ENCODE assay signal across 13 mouse cellular contexts in genomic region chr6:71396761-71397160, GRCm38 (mm10). TPM values are rescaled to one million over a fixed set of nuclear protein-coding genes. Genes with fewer than 3 reads are reported as not detected.
"Had no signal": no experiment of that assay in that cellular context is flagged by ENCODE, and none has a peak within 500 bp of the region (broad histone marks: within the 10 kb centered on the region; RNA-seq: fewer than 3 reads in every experiment).

No protein-coding gene starts in this region.

- H3K27me3 ChIP-seq: limb, embryonic 12.5 days; liver, embryonic 13.5 days; lung, embryonic 15.5 days; midbrain, embryonic 13.5 days; neural tube, embryonic 15.5 days had no signal

- H3K4me3 ChIP-seq: limb, embryonic 12.5 days; liver, embryonic 13.5 days; lung, embryonic 15.5 days; midbrain, embryonic 13.5 days; myocyte; neural tube, embryonic 15.5 days had no signal

- H3K9me3 ChIP-seq: limb, embryonic 12.5 days; liver, embryonic 13.5 days; lung, embryonic 15.5 days; midbrain, embryonic 13.5 days; neural tube, embryonic 15.5 days had no signal

- ATAC-seq: liver, postnatal 0 days; midbrain, embryonic 13.5 days had no signal

- H3K27ac ChIP-seq: kidney, postnatal 0 days; limb, embryonic 12.5 days; liver, embryonic 13.5 days; lung, embryonic 15.5 days; midbrain, embryonic 13.5 days; neural tube, embryonic 15.5 days; stomach, postnatal 0 days had no signal

- H3K9ac ChIP-seq: limb, embryonic 12.5 days; liver, embryonic 13.5 days; liver, postnatal 0 days; lung, embryonic 15.5 days; midbrain, embryonic 13.5 days; neural tube, embryonic 15.5 days had no signal

- H3K4me1 ChIP-seq: limb, embryonic 12.5 days; liver, embryonic 13.5 days; lung, embryonic 15.5 days; midbrain, embryonic 13.5 days; neural tube, embryonic 15.5 days had no signal

- H3K4me2 ChIP-seq: limb, embryonic 12.5 days; liver, embryonic 13.5 days; lung, embryonic 15.5 days; midbrain, embryonic 13.5 days; neural tube, embryonic 15.5 days had no signal

- DNase-seq: kidney, adult 9 months; kidney, postnatal 36 days; liver; liver, embryonic 13.5 days; liver, postnatal 0 days had no signal

RNA-seq across cellular contexts. Expression of gene Cd8a, which starts 23.5 kb away (rescaled TPM):
- polyA plus RNA-seq: liver, embryonic 13.5 days; midbrain, embryonic 13.5 days; myocyte; neural tube, embryonic 11.5 days; neural tube, embryonic 15.5 days; stomach, postnatal 0 days had no signal
